Mouse (Mus musculus): ENCODE data around the gene Kcnn3. TPM values are rescaled to one million over a fixed set of nuclear protein-coding genes. Genes with fewer than 3 reads are reported as not detected.

Kcnn3 gene
- total RNA-seq, 1 experiment: 0.13 TPM

DNA sequence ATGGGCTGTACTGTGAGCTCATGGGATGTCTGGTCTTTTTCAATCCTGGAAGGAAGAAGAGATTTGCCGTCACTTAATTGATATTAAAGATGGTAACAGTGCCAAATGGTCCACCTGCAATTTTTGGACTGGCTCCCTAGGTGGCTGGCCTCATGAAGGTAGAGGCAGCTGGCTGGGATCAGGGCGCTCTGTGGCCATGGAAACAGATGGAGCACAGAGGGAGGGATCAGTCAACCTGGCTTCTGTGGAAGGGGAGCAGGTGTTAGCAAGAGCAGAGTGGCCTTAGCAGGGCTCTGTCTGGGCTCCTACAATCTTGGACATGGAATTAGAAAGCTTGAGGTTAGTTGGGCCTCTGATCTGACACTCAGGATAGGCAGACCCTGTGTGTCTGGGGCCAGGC lies 31.9 kb downstream of the Kcnn3 start:
- no peak for DNase-seq (ENCODE audit: low read depth, low spot score)
- no peak for TF ChIP-seq ZNF384 (IDR thresholded peaks at IDR 0.05; ENCODE audit: low read depth, low read length)
- no peak for TF ChIP-seq CHD2 (IDR thresholded peaks at IDR 0.05; ENCODE audit: low read depth, low read length)
- no peak for TF ChIP-seq MAFK (IDR thresholded peaks at IDR 0.05; ENCODE audit: insufficient read depth, low read depth, low read length)
- TF ChIP-seq HCFC1 (IDR thresholded peaks at IDR 0.05; ENCODE audit: borderline replicate concordance, insufficient read depth, low read length): no peak
- TF ChIP-seq ZC3H11A (IDR thresholded peaks at IDR 0.05; ENCODE audit: borderline replicate concordance, low read depth, low read length): no peak
- Histone ChIP-seq H3K4me3 (ENCODE audit: insufficient read depth in 1 of 2, low read depth in 1 of 2, low read length in 2 of 2, poor library complexity in 1 of 2, severe bottlenecking in 1 of 2) (no peak overlapping the region), H3K4me1 (ENCODE audit: control insufficient read depth in 2 of 2, insufficient read depth in 2 of 2, low read length in 2 of 2, poor library complexity in 1 of 2) (peaks cover 0 to 4% of the 10 kb centered on the region in 2 experiments; a peak in 1 of 4 replicates), H3K27ac (ENCODE audit: insufficient read depth, low read depth, low read length, poor library complexity, severe bottlenecking) (no peak overlapping the region), H3K36me3 (ENCODE audit: control insufficient read depth, insufficient read depth, low read length, poor library complexity, severe bottlenecking) (no peaks in the 10 kb centered on the region), H3K9me3 (ENCODE audit: control insufficient read depth, insufficient read depth, low read depth, low read length) (no peaks in the 10 kb centered on the region), H3K9ac (ENCODE audit: insufficient read depth, low read depth, low read length, poor library complexity, severe bottlenecking) (no peak overlapping the region)
- in situ Hi-C loops (cut with MboI; ENCODE audit: low sequenced_read_pairs in 2 of 2, unreplicated experiment in 2 of 2): no loop called here

DNA sequence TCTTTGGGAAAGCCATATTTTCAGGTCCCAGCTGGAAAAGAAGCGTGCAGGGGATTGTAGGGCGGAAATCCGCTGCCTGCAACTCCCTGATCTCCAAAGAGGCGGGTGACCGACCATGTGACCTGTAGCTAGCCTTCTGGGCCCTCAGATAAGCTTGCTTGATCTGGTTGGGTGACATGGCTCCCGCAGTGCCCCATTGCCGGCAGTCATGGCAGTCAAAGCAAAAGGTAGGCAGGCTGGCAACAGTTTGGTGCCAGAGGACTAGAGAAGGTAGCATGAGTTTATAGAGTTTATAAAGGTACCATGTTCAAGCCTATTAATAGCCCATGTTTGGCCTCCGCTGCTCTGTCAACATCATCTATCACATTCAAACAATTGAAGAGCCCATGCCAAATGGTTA lies 33.5 kb downstream of the Kcnn3 start:
- no peak overlapping the region for H3K9ac ChIP-seq (ENCODE audit: insufficient read depth, low read depth, low read length, poor library complexity, severe bottlenecking)
- H3K27ac ChIP-seq (ENCODE audit: insufficient read depth, low read depth, low read length, poor library complexity, severe bottlenecking): no peak overlapping the region
- no peak overlapping the region for H3K4me3 ChIP-seq (ENCODE audit: insufficient read depth in 1 of 2, low read depth in 1 of 2, low read length in 2 of 2, poor library complexity in 1 of 2, severe bottlenecking in 1 of 2)
- TF ChIP-seq HCFC1 (IDR thresholded peaks at IDR 0.05; ENCODE audit: borderline replicate concordance, insufficient read depth, low read length) (no peak), MAFK (IDR thresholded peaks at IDR 0.05; ENCODE audit: insufficient read depth, low read depth, low read length) (no peak), CHD2 (IDR thresholded peaks at IDR 0.05; ENCODE audit: low read depth, low read length) (no peak), ZNF384 (IDR thresholded peaks at IDR 0.05; ENCODE audit: low read depth, low read length) (no peak), ZC3H11A (IDR thresholded peaks at IDR 0.05; ENCODE audit: borderline replicate concordance, low read depth, low read length) (no peak)
- DNase-seq (ENCODE audit: low read depth, low spot score): no peak
- in situ Hi-C loops (cut with MboI; ENCODE audit: low sequenced_read_pairs in 2 of 2, unreplicated experiment in 2 of 2): no loop called here
- 0 out of 4 replicates have a peak, but pooled peaks cover 0 to 2% of the 10 kb centered on the region in 2 experiments for H3K4me1 ChIP-seq (ENCODE audit: control insufficient read depth in 2 of 2, insufficient read depth in 2 of 2, low read length in 2 of 2, poor library complexity in 1 of 2)
- no peaks in the 10 kb centered on the region for H3K9me3 ChIP-seq (ENCODE audit: control insufficient read depth, insufficient read depth, low read depth, low read length)
- no peaks in the 10 kb centered on the region for H3K36me3 ChIP-seq (ENCODE audit: control insufficient read depth, insufficient read depth, low read length, poor library complexity, severe bottlenecking)

DNA sequence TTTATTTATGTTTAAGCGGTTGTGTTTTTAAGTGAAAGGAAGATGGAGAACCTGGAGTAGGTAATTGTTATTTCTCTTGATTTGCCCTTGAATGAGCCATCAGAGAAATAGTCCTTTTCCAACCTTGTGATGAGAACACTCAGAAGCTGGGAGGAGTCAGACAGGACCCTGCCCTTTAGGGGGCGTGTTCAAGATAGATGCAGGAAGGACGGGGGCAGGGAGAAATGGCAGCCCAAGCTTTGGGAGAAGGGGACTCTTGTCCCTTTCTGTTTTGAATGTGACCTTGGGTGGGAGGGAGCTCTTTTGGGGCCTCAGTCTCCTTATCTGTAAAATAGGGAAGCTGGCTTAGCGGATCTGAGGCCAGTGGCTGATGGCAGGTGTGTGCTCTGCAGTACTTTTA lies 34.0 kb downstream of the Kcnn3 start:
- Histone ChIP-seq H3K36me3 (ENCODE audit: control insufficient read depth, insufficient read depth, low read length, poor library complexity, severe bottlenecking) (no peaks in the 10 kb centered on the region), H3K4me3 (ENCODE audit: insufficient read depth in 1 of 2, low read depth in 1 of 2, low read length in 2 of 2, poor library complexity in 1 of 2, severe bottlenecking in 1 of 2) (no peak overlapping the region), H3K27ac (ENCODE audit: insufficient read depth, low read depth, low read length, poor library complexity, severe bottlenecking) (no peak overlapping the region), H3K4me1 (ENCODE audit: control insufficient read depth in 2 of 2, insufficient read depth in 2 of 2, low read length in 2 of 2, poor library complexity in 1 of 2) (peaks cover 0 to 2% of the 10 kb centered on the region in 2 experiments; a peak in 1 of 4 replicates), H3K9ac (ENCODE audit: insufficient read depth, low read depth, low read length, poor library complexity, severe bottlenecking) (no peak overlapping the region), H3K9me3 (ENCODE audit: control insufficient read depth, insufficient read depth, low read depth, low read length) (no peaks in the 10 kb centered on the region)
- DNase-seq (ENCODE audit: low read depth, low spot score): peak; percentile 26
- in situ Hi-C loops (cut with MboI; ENCODE audit: low sequenced_read_pairs in 2 of 2, unreplicated experiment in 2 of 2): no loop called here
- TF ChIP-seq ZNF384 (IDR thresholded peaks at IDR 0.05; ENCODE audit: low read depth, low read length) (no peak), MAFK (IDR thresholded peaks at IDR 0.05; ENCODE audit: insufficient read depth, low read depth, low read length) (no peak), CHD2 (IDR thresholded peaks at IDR 0.05; ENCODE audit: low read depth, low read length) (no peak), HCFC1 (IDR thresholded peaks at IDR 0.05; ENCODE audit: borderline replicate concordance, insufficient read depth, low read length) (no peak), ZC3H11A (IDR thresholded peaks at IDR 0.05; ENCODE audit: borderline replicate concordance, low read depth, low read length) (no peak)

DNA sequence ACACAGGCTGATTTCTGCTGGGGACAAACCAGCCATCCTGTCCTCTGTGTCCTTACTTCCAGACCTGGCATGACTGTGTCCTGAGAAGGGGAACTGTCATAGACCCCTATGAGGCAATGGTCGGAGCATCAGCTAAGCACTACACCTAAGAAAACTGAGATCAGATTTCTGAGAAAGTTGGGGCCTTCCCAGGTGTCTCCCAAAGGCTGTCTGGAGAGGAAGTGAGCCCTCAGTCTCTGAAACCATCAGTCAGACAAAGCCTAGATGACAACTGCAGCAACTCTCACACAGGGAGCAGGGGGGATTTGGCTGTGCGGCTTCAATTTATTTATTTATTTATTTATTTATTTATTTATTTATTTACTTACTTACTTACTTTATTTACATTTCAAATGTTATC lies 34.6 kb downstream of the Kcnn3 start:
- no peak for DNase-seq (ENCODE audit: low read depth, low spot score)
- H3K9me3 ChIP-seq (ENCODE audit: control insufficient read depth, insufficient read depth, low read depth, low read length): no peaks in the 10 kb centered on the region
- no peak overlapping the region for H3K9ac ChIP-seq (ENCODE audit: insufficient read depth, low read depth, low read length, poor library complexity, severe bottlenecking)
- peaks cover 0 to 2% of the 10 kb centered on the region in 2 experiments; a peak in 1 of 4 replicates for H3K4me1 ChIP-seq (ENCODE audit: control insufficient read depth in 2 of 2, insufficient read depth in 2 of 2, low read length in 2 of 2, poor library complexity in 1 of 2)
- H3K4me3 ChIP-seq (ENCODE audit: insufficient read depth in 1 of 2, low read depth in 1 of 2, low read length in 2 of 2, poor library complexity in 1 of 2, severe bottlenecking in 1 of 2): no peak overlapping the region
- TF ChIP-seq CHD2 (IDR thresholded peaks at IDR 0.05; ENCODE audit: low read depth, low read length) (no peak), HCFC1 (IDR thresholded peaks at IDR 0.05; ENCODE audit: borderline replicate concordance, insufficient read depth, low read length) (no peak), ZNF384 (IDR thresholded peaks at IDR 0.05; ENCODE audit: low read depth, low read length) (no peak), MAFK (IDR thresholded peaks at IDR 0.05; ENCODE audit: insufficient read depth, low read depth, low read length) (no peak), ZC3H11A (IDR thresholded peaks at IDR 0.05; ENCODE audit: borderline replicate concordance, low read depth, low read length) (no peak)
- H3K27ac ChIP-seq (ENCODE audit: insufficient read depth, low read depth, low read length, poor library complexity, severe bottlenecking): no peak overlapping the region
- in situ Hi-C loops (cut with MboI; ENCODE audit: low sequenced_read_pairs in 2 of 2, unreplicated experiment in 2 of 2): no loop called here
- H3K36me3 ChIP-seq (ENCODE audit: control insufficient read depth, insufficient read depth, low read length, poor library complexity, severe bottlenecking): no peaks in the 10 kb centered on the region

DNA sequence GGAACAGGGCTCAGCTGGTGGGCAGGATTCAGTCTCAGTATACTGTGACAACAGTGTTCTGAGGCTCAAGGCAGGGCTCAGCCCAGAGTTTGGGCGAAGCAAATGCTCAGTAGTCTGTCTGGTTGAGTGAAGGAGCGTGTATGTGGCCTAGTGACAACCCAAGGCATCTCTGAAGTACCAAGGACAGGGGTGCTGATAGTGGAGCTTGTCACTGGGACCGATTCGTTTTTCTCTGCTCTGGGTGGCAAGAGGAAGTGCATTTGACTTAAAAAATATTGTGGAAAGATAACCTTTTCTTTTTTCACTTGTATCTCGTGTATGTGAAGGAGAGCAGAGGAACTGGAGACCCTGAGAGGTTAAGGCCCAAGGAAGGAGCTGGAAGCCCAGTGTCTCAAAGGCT lies 37.8 kb downstream of the Kcnn3 start:
- no peak overlapping the region for H3K9ac ChIP-seq (ENCODE audit: insufficient read depth, low read depth, low read length, poor library complexity, severe bottlenecking)

More for the DNA sequence above, 37.8 kb downstream of the Kcnn3 start:
- DNase-seq (ENCODE audit: low read depth, low spot score): no peak
- no peak for TF ChIP-seq ZC3H11A (IDR thresholded peaks at IDR 0.05; ENCODE audit: borderline replicate concordance, low read depth, low read length)
- TF ChIP-seq MAFK (IDR thresholded peaks at IDR 0.05; ENCODE audit: insufficient read depth, low read depth, low read length): no peak
- no peak for TF ChIP-seq HCFC1 (IDR thresholded peaks at IDR 0.05; ENCODE audit: borderline replicate concordance, insufficient read depth, low read length)
- TF ChIP-seq ZNF384 (IDR thresholded peaks at IDR 0.05; ENCODE audit: low read depth, low read length): no peak
- TF ChIP-seq CHD2 (IDR thresholded peaks at IDR 0.05; ENCODE audit: low read depth, low read length): no peak
- Histone ChIP-seq H3K4me3 (ENCODE audit: insufficient read depth in 1 of 2, low read depth in 1 of 2, low read length in 2 of 2, poor library complexity in 1 of 2, severe bottlenecking in 1 of 2) (no peak overlapping the region), H3K4me1 (ENCODE audit: control insufficient read depth in 2 of 2, insufficient read depth in 2 of 2, low read length in 2 of 2, poor library complexity in 1 of 2) (peaks cover 0 to 2% of the 10 kb centered on the region in 2 experiments; a peak in 1 of 4 replicates), H3K36me3 (ENCODE audit: control insufficient read depth, insufficient read depth, low read length, poor library complexity, severe bottlenecking) (no peaks in the 10 kb centered on the region), H3K9me3 (ENCODE audit: control insufficient read depth, insufficient read depth, low read depth, low read length) (no peaks in the 10 kb centered on the region), H3K27ac (ENCODE audit: insufficient read depth, low read depth, low read length, poor library complexity, severe bottlenecking) (no peak overlapping the region)
- in situ Hi-C loops (cut with MboI; ENCODE audit: low sequenced_read_pairs in 2 of 2, unreplicated experiment in 2 of 2): no loop called here
